Mouse (Mus musculus) hindbrain, embryonic 16.5 days (tissue): ENCODE data around the gene Kansl1l. TPM values are rescaled to one million over a fixed set of nuclear protein-coding genes. Genes with fewer than 3 reads are reported as not detected.

Experiments used
- ATAC-seq: fragments of 200-750 bp; cut with Nextera tagmentation; 2 replicates; pipeline ENCODE4 v1.8.0; 2017; ENCODE audit warnings: moderate TSS enrichment, moderate library complexity
- H3K27ac ChIP-seq: fragments of 300-500 bp; sonication (generic); 2 replicates; pipeline ENCODE4 v1.5.1; 2014; ENCODE audit warnings: low read depth, mild to moderate bottlenecking, control low read depth, low read length, moderate library complexity
- H3K27me3 ChIP-seq: fragments of 300-500 bp; sonication (generic); replicated peaks from 2 replicates; pipeline ENCODE4 v1.6.1; 2014; ENCODE audit warnings: low read length; ENCODE audit not compliant: control insufficient read depth, insufficient read depth
- H3K36me3 ChIP-seq: fragments of 300-500 bp; sonication (generic); 2 replicates; pipeline ENCODE4 v1.6.1; 2014; ENCODE audit warnings: mild to moderate bottlenecking, low read length, moderate library complexity, mixed read lengths; ENCODE audit not compliant: control insufficient read depth, insufficient read depth
- H3K4me1 ChIP-seq: fragments of 300-500 bp; sonication (generic); 2 replicates; pipeline ENCODE4 v1.6.1; 2014; ENCODE audit warnings: low read depth, low read length; ENCODE audit not compliant: control insufficient read depth, insufficient read depth
- H3K4me2 ChIP-seq: fragments of 300-500 bp; sonication (generic); 2 replicates; pipeline ENCODE4 v1.6.1; 2014; ENCODE audit warnings: mild to moderate bottlenecking, low read length, control low read depth, moderate library complexity
- H3K4me3 ChIP-seq: fragments of 300-500 bp; sonication (generic); 2 replicates; pipeline ENCODE4 v1.5.1; 2014; ENCODE audit warnings: mild to moderate bottlenecking, low read length, control low read depth, moderate library complexity
- H3K9ac ChIP-seq: fragments of 300-500 bp; sonication (generic); 2 replicates; pipeline ENCODE4 v1.6.1; 2014; ENCODE audit warnings: low read depth, mild to moderate bottlenecking, control low read depth, low read length, moderate library complexity
- H3K9me3 ChIP-seq: fragments of 300-500 bp; sonication (generic); 2 replicates; pipeline ENCODE4 v1.6.1; 2014; ENCODE audit warnings: mild to moderate bottlenecking, low read length, moderate library complexity; ENCODE audit not compliant: control insufficient read depth
- WGBS: fragments of 180-500 bp; shearing (Covaris S2); extraction: QIAGEN DNeasy Blood & Tissue Kit; methylation state at CpG from one replicate; pipeline ENCODE4 v1.1.7; 2014; 5-methylcytosine and 5-hydroxymethylcytosine counted together
- polyA plus RNA-seq: library from polyadenylated mRNA; unstranded; fragments of >200 nt; fragmentation: Nextera tagmentation; extraction: Ambion mirVana; gene quantifications from 2 replicates; pipeline ENCODE4 v1.2.1, GENCODE M21; 2015

Kansl1l gene
- polyA plus RNA-seq = 9.9 and 10.5 TPM in 2 replicates

DNA sequence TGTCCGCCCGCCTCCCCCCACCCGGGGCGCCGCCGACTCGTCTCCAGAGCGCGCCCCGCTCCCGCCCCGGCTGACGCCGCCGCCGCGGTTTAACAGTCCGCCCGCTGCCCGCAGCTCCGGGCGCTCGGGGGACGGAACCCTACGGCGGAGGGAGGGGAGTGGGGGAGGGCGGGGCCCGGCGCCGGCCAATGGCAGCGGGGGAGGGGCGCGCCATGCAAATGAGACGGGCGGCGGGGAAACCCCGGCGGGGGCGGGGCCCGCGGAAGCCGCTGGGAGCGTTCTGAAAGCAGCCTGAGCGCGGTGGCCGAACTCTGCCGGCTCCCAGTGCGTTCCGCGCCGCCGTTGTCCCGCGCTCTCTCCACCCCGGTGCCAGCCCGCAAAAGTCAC lies at the start of gene Kansl1l:
TSS of gene Kansl1l (minus strand) at position 110 of the 387 bp plus-strand sequence.
- Histone ChIP-seq H3K4me3 (peak within 1 kb of the TSS; percentile 91), H3K9ac (peak within 1 kb of the TSS; percentile 98)
- WGBS = 0% methylated on average over 20 of the region's 56 CpGs

DNA sequence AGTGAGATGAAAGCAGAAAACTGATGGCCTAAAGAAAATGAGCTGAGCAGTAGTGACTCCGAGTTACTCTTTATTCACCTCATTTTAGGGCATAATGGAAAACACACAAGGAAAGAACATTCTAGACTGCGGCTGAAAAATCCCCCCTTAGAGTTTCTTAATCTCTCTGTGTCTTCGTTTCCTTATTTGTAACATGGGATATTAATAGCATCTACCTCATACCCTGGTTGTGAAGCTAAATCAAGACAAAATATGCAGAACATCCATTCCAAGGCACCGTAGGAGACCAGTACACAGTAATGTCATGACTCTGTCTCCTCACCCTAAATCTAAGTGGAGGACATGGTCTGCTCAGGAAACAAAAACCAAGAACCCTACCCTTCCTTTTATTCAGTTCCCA lies 48.3 kb upstream of the Kansl1l start:
- ATAC-seq = no peak
- WGBS = 91% methylated on average over 4 of the region's 4 CpGs
- Histone ChIP-seq H3K36me3 (no peaks in the 10 kb centered on the region), H3K9me3 (no peaks in the 10 kb centered on the region), H3K27me3 (no peaks in the 10 kb centered on the region), H3K9ac (no peak overlapping the region), H3K27ac (no peak overlapping the region), H3K4me3 (no peak overlapping the region), H3K4me1 (peaks cover 5% of the 10 kb centered on the region), H3K4me2 (no peak overlapping the region)

More for the DNA sequence above, at the start of gene Kansl1l:
- no peaks in the 10 kb centered on the region for H3K36me3 ChIP-seq
- H3K4me2 ChIP-seq = peak within 1 kb of the TSS; percentile 96
- H3K4me1 ChIP-seq = peaks cover 16% of the 10 kb centered on the region
- no peaks in the 10 kb centered on the region for H3K27me3 ChIP-seq
- H3K9me3 ChIP-seq = no peaks in the 10 kb centered on the region
- peak within 1 kb of the TSS; percentile 99 for H3K27ac ChIP-seq
- peak; percentile 90 for ATAC-seq

- Histone ChIP-seq H3K4me2 (peak overlapping the region; percentile 87; the same call in 1 of the 2 replicates), H3K9ac (no peak overlapping the region), H3K9me3 (no peaks in the 10 kb centered on the region; the same call in 1 of the 2 replicates), H3K27me3 (no peaks in the 10 kb centered on the region), H3K4me3 (no peak overlapping the region), H3K36me3 (no peaks in the 10 kb centered on the region), H3K27ac (no peak overlapping the region), H3K4me1 (peaks cover 5% of the 10 kb centered on the region)
- no peak for ATAC-seq
- 12% methylated on average over 9 of the region's 9 CpGs for WGBS
These were observed 46.6 kb upstream of the Kansl1l start for GRCm38 (mm10) chr1:66863741-66864495.

DNA sequence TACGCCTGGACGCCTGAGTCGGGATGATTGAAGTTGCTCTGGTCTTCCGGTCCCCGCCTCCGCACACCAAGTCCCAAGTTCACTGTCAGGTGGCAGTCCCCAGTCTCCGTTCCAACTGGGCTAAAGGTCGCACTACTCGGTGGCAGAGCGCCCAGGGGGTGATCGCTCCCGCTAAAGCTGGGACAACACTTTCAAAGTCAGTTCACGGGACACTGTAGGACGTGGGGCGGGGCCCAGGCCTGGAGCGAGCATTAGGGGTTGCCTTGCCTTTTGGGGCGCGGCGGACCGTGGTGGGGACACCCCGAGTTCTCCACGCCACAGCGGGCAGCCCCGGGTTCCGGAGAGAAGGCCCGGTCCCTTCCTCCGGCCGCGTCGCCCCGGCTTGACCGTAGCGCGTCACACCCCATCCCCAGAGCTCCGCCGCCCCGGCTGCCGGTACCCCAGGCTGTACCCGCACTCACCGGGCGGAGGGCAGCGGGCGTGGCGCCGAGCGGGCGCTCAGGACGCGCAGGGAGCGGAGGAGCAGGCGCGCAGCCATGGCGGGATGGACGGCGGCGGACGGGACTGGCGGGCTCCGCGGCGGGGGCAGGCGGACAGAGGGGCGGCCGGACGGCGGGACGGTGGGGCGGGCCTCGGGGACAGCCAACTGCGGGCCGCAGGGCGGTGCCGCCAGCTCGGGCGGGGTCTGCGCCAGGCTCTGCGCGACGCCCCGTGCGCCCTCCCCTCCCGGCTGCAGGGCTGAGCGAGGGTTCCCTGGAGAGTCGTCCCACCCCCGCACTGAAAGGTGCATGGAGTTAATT lies 45.5 kb upstream of the Kansl1l start, which contains the start of gene Acadl:
TSS of gene Acadl (minus strand) at position 566 of the 800 bp plus-strand sequence.
- Histone ChIP-seq H3K4me2 (peak within 1 kb of the TSS; percentile 87), H3K9ac (peak within 1 kb of the TSS; percentile 80), H3K4me3 (peak within 1 kb of the TSS; percentile 76), H3K4me1 (peaks cover 5% of the 10 kb centered on the region), H3K27ac (peak within 1 kb of the TSS; percentile 77), H3K9me3 (no peaks in the 10 kb centered on the region; the same call in none of the 2 replicates), H3K27me3 (no peaks in the 10 kb centered on the region), H3K36me3 (no peaks in the 10 kb centered on the region)
- under 1% methylated on average over 75 of the region's 85 CpGs for WGBS
- peak; percentile 91 for ATAC-seq

GRCm38 (mm10) chr1:66861764-66862672 lies 44.7 kb upstream of the Kansl1l start:
- WGBS = 16% methylated on average over 14 of the region's 14 CpGs
- Histone ChIP-seq H3K4me2 (peak overlapping the region; percentile 87), H3K36me3 (peaks cover 3% of the 10 kb centered on the region), H3K27me3 (no peaks in the 10 kb centered on the region), H3K4me1 (peaks cover 5% of the 10 kb centered on the region), H3K4me3 (peak overlapping the region; percentile 76), H3K9me3 (no peaks in the 10 kb centered on the region; the same call in none of the 2 replicates), H3K9ac (peak overlapping the region; percentile 80; the same call in 1 of the 2 replicates), H3K27ac (peak overlapping the region; percentile 77; the same call in 1 of the 2 replicates)
- ATAC-seq = peak; percentile 32

DNA sequence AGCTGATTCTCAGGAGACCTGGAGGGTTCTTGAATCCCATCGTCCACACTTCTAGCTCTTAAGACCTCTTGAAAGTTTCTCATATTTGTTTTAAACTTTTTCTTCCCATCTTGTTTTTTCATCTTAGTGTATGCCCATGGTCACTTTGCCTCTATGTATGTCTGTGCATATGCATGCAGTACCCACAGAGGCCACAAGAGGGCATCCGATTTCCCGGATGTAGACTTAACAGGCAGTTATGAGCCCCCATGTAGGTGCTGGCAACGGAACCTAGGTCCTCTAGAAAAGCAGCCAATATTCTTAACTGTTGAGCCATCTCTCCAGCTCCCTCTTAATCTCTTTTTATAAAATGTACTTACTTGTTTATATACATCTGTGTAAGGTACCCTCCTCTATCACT lies 30.1 kb upstream of the Kansl1l start:
- Histone ChIP-seq H3K27ac (no peak overlapping the region), H3K9me3 (0 out of 2 replicates have a peak, but pooled peaks cover 3% of the 10 kb centered on the region), H3K36me3 (peaks cover 7% of the 10 kb centered on the region; the same call in 1 of the 2 replicates), H3K4me2 (no peak overlapping the region), H3K9ac (no peak overlapping the region), H3K4me3 (no peak overlapping the region), H3K27me3 (no peaks in the 10 kb centered on the region), H3K4me1 (no peaks in the 10 kb centered on the region)
- WGBS = 94% methylated on average over 4 of the region's 4 CpGs
- ATAC-seq = no peak

- Histone ChIP-seq H3K4me1 (no peaks in the 10 kb centered on the region), H3K36me3 (peaks cover 7% of the 10 kb centered on the region; the same call in 1 of the 2 replicates), H3K27ac (no peak overlapping the region), H3K4me2 (no peak overlapping the region), H3K9ac (no peak overlapping the region), H3K27me3 (no peaks in the 10 kb centered on the region), H3K9me3 (0 out of 2 replicates have a peak, but pooled peaks cover 3% of the 10 kb centered on the region), H3K4me3 (no peak overlapping the region)
- ATAC-seq = no peak
- WGBS = 92% methylated on average over 5 of the region's 5 CpGs
These were observed 28.4 kb upstream of the Kansl1l start for GRCm38 (mm10) chr1:66845690-66846318.

- Histone ChIP-seq H3K9me3 (no peaks in the 10 kb centered on the region), H3K4me1 (no peaks in the 10 kb centered on the region), H3K9ac (no peak overlapping the region), H3K4me3 (no peak overlapping the region), H3K4me2 (no peak overlapping the region), H3K36me3 (no peaks in the 10 kb centered on the region), H3K27me3 (no peaks in the 10 kb centered on the region), H3K27ac (no peak overlapping the region)
- no peak for ATAC-seq
- WGBS = 75% methylated on average over 10 of the region's 10 CpGs
These were observed 24.6 kb upstream of the Kansl1l start for GRCm38 (mm10) chr1:66841938-66842337.
